Comparison of ENCODE assay signal across 30 mouse cellular contexts in genomic region chr12:106212397-106212796, GRCm38 (mm10).
DNase-seq lines count a peak whose midpoint lies in the region; ATAC-seq lines count a peak whose summit lies in the region.
"Had no signal": no experiment of that assay in that cellular context is flagged by ENCODE, and none has a peak within 500 bp of the region (broad histone marks: within the 10 kb centered on the region; RNA-seq: fewer than 3 reads in every experiment).

No protein-coding gene starts in this region.

- no peak for ATAC-seq in kidney, embryonic 16.5 days (ENCODE audit: low FRiP score, low TSS enrichment)
- no peak for ATAC-seq in midbrain, embryonic 11.5 days (ENCODE audit: low FRiP score)
- ATAC-seq in midbrain, embryonic 16.5 days = no peak
- ATAC-seq: forebrain, postnatal 0 days; hindbrain, postnatal 0 days; intestine, embryonic 15.5 days; liver, embryonic 12.5 days; midbrain, embryonic 15.5 days had no signal

- no peaks in the 10 kb centered on the region for H3K9me3 ChIP-seq in kidney, embryonic 16.5 days (ENCODE audit: low read length)
- no peaks in the 10 kb centered on the region for H3K9me3 ChIP-seq in midbrain, embryonic 11.5 days (ENCODE audit: control insufficient read depth, low read length)
- no peaks in the 10 kb centered on the region for H3K9me3 ChIP-seq in midbrain, embryonic 16.5 days (replicated peaks; ENCODE audit: control insufficient read depth, low read length, poor library complexity, severe bottlenecking)
- H3K9me3 ChIP-seq: embryonic facial prominence, embryonic 12.5 days; hindbrain, embryonic 12.5 days; intestine, embryonic 15.5 days; midbrain, embryonic 15.5 days had no signal

- no peak overlapping the region for H3K4me3 ChIP-seq in kidney, embryonic 16.5 days (ENCODE audit: low read length)
- H3K4me3 ChIP-seq in midbrain, embryonic 11.5 days (ENCODE audit: low read depth, low read length) = no peak overlapping the region
- H3K4me3 ChIP-seq in midbrain, embryonic 16.5 days (ENCODE audit: low read depth, low read length) = no peak overlapping the region
- H3K4me3 ChIP-seq: embryonic facial prominence, embryonic 12.5 days; hindbrain, embryonic 12.5 days; intestine, embryonic 15.5 days; liver, embryonic 12.5 days; midbrain, embryonic 15.5 days had no signal

- H3K4me1 ChIP-seq in kidney, embryonic 16.5 days (ENCODE audit: insufficient read depth, low read length) = peaks cover 5% of the 10 kb centered on the region; the same call in 1 of the 2 replicates
- no peaks in the 10 kb centered on the region for H3K4me1 ChIP-seq in midbrain, embryonic 11.5 days (ENCODE audit: control insufficient read depth, insufficient read depth, low read length)
- no peaks in the 10 kb centered on the region for H3K4me1 ChIP-seq in midbrain, embryonic 16.5 days (ENCODE audit: control insufficient read depth, insufficient read depth, low read length)
- H3K4me1 ChIP-seq: embryonic facial prominence, embryonic 12.5 days; hindbrain, embryonic 12.5 days; intestine, embryonic 15.5 days; liver, embryonic 12.5 days; midbrain, embryonic 15.5 days had no signal

- H3K36me3 ChIP-seq in kidney, embryonic 16.5 days (ENCODE audit: insufficient read depth, low read length) = no peaks in the 10 kb centered on the region
- H3K36me3 ChIP-seq in midbrain, embryonic 11.5 days (ENCODE audit: control insufficient read depth, insufficient read depth, low read length) = no peaks in the 10 kb centered on the region
- H3K36me3 ChIP-seq in midbrain, embryonic 16.5 days (ENCODE audit: control insufficient read depth, insufficient read depth, low read length) = no peaks in the 10 kb centered on the region
- H3K36me3 ChIP-seq: embryonic facial prominence, embryonic 12.5 days; hindbrain, embryonic 12.5 days; intestine, embryonic 15.5 days; liver, embryonic 12.5 days; midbrain, embryonic 15.5 days had no signal

- DNase-seq in kidney, adult 11 months = peak; percentile 19
- DNase-seq in midbrain, embryonic 11.5 days (ENCODE audit: low spot score, missing footprints) = peak; percentile 80
- peak; percentile 81 for DNase-seq in fat pad, adult 2 months (ENCODE audit: extremely low read depth, low read depth, low spot score)
- no peak for DNase-seq in yolk sac, embryonic 10.5 days (ENCODE audit: low spot score)
- DNase-seq in lung, adult 18-20 months = no peak
- DNase-seq: adrenal gland, postnatal 10 days; cerebellum, adult 11 months; cerebellum, adult 9-10 months; cerebellum, postnatal 36 days; forebrain, postnatal 0 days; gastrocnemius, postnatal 14 days; heart, adult 11 months; heart, postnatal 36 days; layer of hippocampus, postnatal 36 days; left cerebral cortex, postnatal 4 days; lung, adult 2 months; lung, postnatal 10 days; right cerebral cortex, adult 18-20 months; spleen, adult 18-20 months; thymus, adult 18-20 months; thymus, postnatal 25 days had no signal

- no peak overlapping the region for H3K4me2 ChIP-seq in kidney, embryonic 16.5 days (replicated peaks; ENCODE audit: low read depth, low read length)
- H3K4me2 ChIP-seq in midbrain, embryonic 11.5 days = no peak overlapping the region
- no peak overlapping the region for H3K4me2 ChIP-seq in midbrain, embryonic 16.5 days (ENCODE audit: low read length)
- H3K4me2 ChIP-seq: embryonic facial prominence, embryonic 12.5 days; heart, embryonic 11.5 days; hindbrain, embryonic 12.5 days; intestine, embryonic 15.5 days; liver, embryonic 12.5 days; midbrain, embryonic 15.5 days had no signal

- WGBS in kidney, embryonic 16.5 days = 45% methylated on average over 5 of the region's 5 CpGs
- WGBS in midbrain, embryonic 11.5 days = 74% methylated on average over 5 of the region's 5 CpGs
- 70% methylated on average over 5 of the region's 5 CpGs for WGBS in midbrain, embryonic 16.5 days

- H3K9ac ChIP-seq in kidney, embryonic 16.5 days (replicated peaks; ENCODE audit: low read length) = no peak overlapping the region
- H3K9ac ChIP-seq in midbrain, embryonic 11.5 days (ENCODE audit: low read length) = no peak overlapping the region
- no peak overlapping the region for H3K9ac ChIP-seq in midbrain, embryonic 16.5 days (ENCODE audit: low read depth, low read length)
- H3K9ac ChIP-seq: embryonic facial prominence, embryonic 12.5 days; forebrain, postnatal 0 days; hindbrain, embryonic 12.5 days; intestine, embryonic 15.5 days; liver, embryonic 12.5 days; midbrain, embryonic 15.5 days had no signal

- no peaks in the 10 kb centered on the region for H3K27me3 ChIP-seq in kidney, embryonic 16.5 days (ENCODE audit: insufficient read depth, low read length)
- no peaks in the 10 kb centered on the region for H3K27me3 ChIP-seq in midbrain, embryonic 11.5 days (ENCODE audit: control insufficient read depth, insufficient read depth, low read length)
- H3K27me3 ChIP-seq in midbrain, embryonic 16.5 days (ENCODE audit: control insufficient read depth, insufficient read depth, low read depth, low read length) = no peaks in the 10 kb centered on the region
- H3K27me3 ChIP-seq: embryonic facial prominence, embryonic 12.5 days; hindbrain, embryonic 12.5 days; intestine, embryonic 15.5 days; liver, embryonic 12.5 days; midbrain, embryonic 15.5 days had no signal

- H3K27ac ChIP-seq in kidney, embryonic 16.5 days (ENCODE audit: low read length) = no peak overlapping the region
- no peak overlapping the region for H3K27ac ChIP-seq in midbrain, embryonic 11.5 days (ENCODE audit: low read depth, low read length)
- H3K27ac ChIP-seq in midbrain, embryonic 16.5 days (ENCODE audit: low read length) = no peak overlapping the region
- H3K27ac ChIP-seq: embryonic facial prominence, embryonic 12.5 days; hindbrain, embryonic 12.5 days; hindbrain, postnatal 0 days; intestine, embryonic 15.5 days; liver, embryonic 12.5 days; midbrain, embryonic 15.5 days had no signal

Comparison
In these comparisons a context has a peak if more than half of its experiments do, and no peak if none do; other contexts are left out.
1. DNase-seq: peak in kidney, adult 11 months (single experiment), midbrain, embryonic 11.5 days (single experiment) and fat pad, adult 2 months (single experiment); none in yolk sac, embryonic 10.5 days (single experiment) and lung, adult 18-20 months (0 of 2).